Mouse (Mus musculus): Measurements from ENCODE around the gene Psmb5. TPM values are rescaled to one million over a fixed set of nuclear protein-coding genes. Genes with fewer than 3 reads are reported as not detected.

Gene Psmb5
- polyA plus RNA-seq, 1 experiment: 257 TPM

DNA sequence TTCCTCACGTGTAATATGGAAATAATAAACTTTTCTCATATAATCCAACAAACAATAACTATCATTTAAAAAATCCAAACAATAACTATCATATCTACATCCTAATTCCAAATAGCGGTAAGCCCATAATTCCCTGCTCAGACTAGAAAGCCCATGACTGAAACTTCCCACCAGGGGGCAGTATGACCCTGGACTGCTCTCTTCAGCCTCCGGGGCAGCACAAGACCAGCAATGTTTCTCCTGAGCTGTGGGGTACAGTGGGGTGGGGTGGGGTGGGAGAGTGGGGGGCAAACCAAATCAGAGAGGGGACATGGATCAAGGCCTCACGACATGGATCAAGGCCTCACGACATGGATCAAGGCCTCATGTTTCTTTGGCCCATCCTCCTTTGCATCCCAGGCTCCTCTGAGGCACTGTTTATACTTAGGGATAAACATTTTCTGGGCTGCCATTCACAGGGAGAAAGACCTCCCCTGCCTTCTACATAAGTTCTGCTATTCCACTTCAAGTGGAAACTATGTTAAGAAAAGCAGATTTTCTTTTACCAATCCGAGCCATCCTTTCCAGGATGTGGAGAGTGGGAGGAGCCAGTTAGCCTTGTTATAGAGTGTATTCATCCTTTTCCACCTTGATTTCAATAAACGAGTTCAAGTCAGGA, 34.0 kb downstream of the Psmb5 start:
- TF ChIP-seq CTCF (IDR thresholded peaks at IDR 0.05; ENCODE audit: borderline replicate concordance, extremely low read depth, insufficient read depth, insufficient read length) (peak; percentile 72; the same call in 1 of the 2 replicates), POLR2A (IDR thresholded peaks at IDR 0.05; ENCODE audit: borderline replicate concordance, extremely low read depth, insufficient read depth, insufficient read length, poor library complexity, severe bottlenecking) (no peak)
- DNase-seq (ENCODE audit: low read depth): peak; percentile 73

DNA sequence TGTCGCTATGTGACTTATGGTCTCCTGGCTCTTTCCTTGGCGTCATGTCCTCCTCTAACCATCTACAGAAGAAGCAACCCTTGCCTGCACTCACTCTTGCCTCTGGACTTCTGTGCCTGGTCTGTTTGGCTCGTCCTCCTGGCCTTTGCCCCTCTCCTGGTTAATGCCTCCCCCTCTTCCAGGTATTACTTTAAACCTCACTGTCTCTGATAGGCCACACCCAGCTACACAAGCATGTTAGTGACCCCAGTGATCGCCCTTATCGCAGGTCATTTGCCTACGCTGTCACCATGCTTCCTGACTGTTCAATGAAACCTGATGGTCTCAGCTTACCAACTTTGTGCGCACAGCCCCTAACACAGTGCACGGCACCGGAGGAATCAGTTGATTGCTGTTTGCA, 35.3 kb downstream of the Psmb5 start:
- no peak for TF ChIP-seq CTCF (IDR thresholded peaks at IDR 0.05; ENCODE audit: borderline replicate concordance, extremely low read depth, insufficient read depth, insufficient read length)
- no peak for TF ChIP-seq POLR2A (IDR thresholded peaks at IDR 0.05; ENCODE audit: borderline replicate concordance, extremely low read depth, insufficient read depth, insufficient read length, poor library complexity, severe bottlenecking)
- DNase-seq (ENCODE audit: low read depth): no peak

DNA sequence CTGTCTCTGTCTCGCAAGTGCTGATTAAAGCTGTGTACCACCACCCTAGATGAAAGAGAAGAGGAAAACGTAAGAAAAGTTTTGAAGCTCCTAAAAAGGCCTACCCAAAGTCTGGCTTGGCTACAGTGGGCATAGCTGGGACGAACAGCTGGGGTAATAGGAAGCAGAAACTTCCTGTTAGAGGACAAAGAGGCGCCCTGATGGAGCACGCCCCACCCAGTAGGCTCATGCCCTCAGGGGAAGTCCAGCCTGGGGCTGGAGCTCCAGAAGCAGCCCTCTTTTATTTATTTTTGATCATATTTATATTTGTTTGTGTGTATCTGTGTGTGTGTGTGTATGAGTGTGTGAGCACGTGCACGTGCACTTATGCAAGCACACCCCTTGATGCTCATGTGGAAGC, 38.2 kb downstream of the Psmb5 start:
- no peak for DNase-seq (ENCODE audit: low read depth)
- TF ChIP-seq POLR2A (IDR thresholded peaks at IDR 0.05; ENCODE audit: borderline replicate concordance, extremely low read depth, insufficient read depth, insufficient read length, poor library complexity, severe bottlenecking): no peak

DNA sequence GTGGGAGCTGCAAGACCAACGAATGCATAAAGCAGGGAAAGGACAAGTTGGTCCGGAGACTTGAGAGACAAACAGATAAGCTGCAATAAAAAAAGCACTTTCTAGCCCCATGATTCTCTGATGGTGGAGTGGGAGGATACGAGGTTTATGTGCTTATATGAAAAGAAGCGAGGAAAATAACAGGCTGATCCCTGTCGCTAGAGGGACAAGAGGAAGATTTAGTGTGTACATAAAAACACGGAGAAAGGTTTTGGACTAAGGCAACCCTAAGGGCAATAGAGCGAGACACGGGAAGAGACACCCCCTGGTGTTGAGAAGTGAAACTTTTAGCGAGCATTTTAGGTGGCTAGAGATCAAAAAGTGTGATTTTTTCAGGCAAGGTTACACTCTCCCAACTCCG, 39.8 kb downstream of the Psmb5 start:
- TF ChIP-seq POLR2A (IDR thresholded peaks at IDR 0.05; ENCODE audit: borderline replicate concordance, extremely low read depth, insufficient read depth, insufficient read length, poor library complexity, severe bottlenecking) (no peak), CTCF (IDR thresholded peaks at IDR 0.05; ENCODE audit: borderline replicate concordance, extremely low read depth, insufficient read depth, insufficient read length) (peak; percentile 46; the same call in 1 of the 2 replicates)
- DNase-seq (ENCODE audit: low read depth): peak; percentile 74

DNA sequence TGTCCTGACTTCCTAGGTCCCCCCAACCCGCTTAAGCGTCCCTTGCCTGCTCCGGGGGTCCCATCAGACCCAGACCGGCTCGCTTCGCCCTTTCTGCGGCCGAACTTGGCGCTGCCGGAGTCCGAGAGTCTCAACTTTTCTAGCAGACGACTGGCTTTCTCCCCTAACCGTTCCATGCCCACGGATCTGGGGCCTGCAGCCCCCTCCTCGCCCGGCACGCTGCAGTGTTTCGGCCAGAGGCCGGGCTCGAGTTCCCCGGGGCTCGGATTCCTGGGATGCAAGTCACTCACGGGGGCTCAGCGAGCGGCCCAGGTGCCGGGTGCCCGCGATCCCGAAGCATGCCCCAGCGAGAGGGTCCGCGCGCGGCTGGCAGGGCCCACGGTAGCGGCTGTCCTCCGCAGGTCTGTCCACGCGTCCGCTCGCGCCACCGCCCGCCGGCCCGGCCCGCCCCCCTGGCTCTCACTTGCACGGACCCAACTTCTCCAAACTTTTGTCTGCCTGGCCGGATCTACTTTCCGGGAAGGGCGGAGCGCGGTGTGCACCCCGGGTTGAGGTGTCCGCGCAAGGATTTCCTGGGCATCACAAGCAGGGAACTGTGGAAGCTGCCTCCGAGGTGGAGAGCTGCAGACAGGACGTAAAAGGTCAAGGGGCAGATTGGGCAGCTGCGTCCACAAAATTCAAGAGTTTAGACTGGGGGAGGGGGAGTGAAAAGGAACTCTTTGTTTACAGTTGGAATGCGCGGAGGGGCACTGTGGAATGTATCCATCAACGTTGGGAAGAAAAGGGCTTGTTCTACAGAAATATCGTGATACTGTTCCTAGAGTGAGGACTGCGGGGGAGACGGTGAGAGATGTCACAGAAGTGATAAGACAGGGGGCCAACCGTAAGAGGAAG, 40.5 kb downstream of the Psmb5 start, which contains the start of gene Ajuba:
TSS of gene Ajuba (minus strand) at position 470 of the 894 bp plus-strand sequence.
- no peak for TF ChIP-seq CTCF (IDR thresholded peaks at IDR 0.05; ENCODE audit: borderline replicate concordance, extremely low read depth, insufficient read depth, insufficient read length)
- TF ChIP-seq POLR2A (IDR thresholded peaks at IDR 0.05; ENCODE audit: borderline replicate concordance, extremely low read depth, insufficient read depth, insufficient read length, poor library complexity, severe bottlenecking): peak; percentile 88
- peak; percentile 96 for DNase-seq (ENCODE audit: low read depth)

DNA sequence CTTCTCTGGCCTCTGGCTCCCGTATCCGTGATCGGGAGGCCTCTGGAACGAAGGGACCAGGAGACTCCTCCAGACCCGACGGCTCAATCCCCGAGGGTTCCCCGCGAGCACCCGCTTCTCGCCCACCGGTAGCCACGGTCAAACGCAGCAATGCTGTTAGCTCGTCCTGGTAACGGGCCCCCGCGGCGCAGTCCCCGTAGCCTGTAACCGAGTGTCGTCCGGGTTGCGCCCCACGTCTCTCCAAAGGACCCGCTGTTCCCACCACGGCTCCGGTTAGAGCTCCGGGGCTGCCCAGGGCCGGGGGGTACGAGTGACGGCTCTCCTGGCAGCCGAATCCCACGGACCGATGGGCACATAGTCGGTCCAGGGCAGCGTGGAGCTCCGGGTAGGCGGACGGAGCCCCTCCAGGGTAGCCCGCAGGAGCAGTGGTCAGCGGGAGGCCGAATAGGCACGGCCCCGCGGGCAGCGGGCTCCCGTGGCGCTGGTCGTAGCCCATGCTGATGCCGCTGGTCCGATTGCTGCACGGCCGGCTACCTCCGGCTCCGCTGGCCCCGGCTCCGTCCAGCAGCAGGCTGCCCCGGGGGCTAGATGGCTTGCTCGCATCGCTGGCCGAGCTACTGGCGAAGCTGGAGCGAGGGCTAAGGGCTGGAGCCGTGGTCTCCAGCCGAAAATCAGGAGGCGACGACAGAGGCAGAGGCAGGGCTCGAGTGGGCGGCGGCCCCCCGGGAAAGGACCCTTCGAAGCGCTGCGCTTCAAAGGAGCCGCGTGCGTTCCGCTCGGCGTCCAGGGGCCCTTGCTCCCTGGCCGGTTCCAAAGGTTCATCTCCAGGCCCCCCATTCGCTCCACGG, 41.4 kb downstream of the Psmb5 start:
- DNase-seq (ENCODE audit: low read depth): peak; percentile 31
- TF ChIP-seq CTCF (IDR thresholded peaks at IDR 0.05; ENCODE audit: borderline replicate concordance, extremely low read depth, insufficient read depth, insufficient read length) (no peak), POLR2A (IDR thresholded peaks at IDR 0.05; ENCODE audit: borderline replicate concordance, extremely low read depth, insufficient read depth, insufficient read length, poor library complexity, severe bottlenecking) (no peak)

DNA sequence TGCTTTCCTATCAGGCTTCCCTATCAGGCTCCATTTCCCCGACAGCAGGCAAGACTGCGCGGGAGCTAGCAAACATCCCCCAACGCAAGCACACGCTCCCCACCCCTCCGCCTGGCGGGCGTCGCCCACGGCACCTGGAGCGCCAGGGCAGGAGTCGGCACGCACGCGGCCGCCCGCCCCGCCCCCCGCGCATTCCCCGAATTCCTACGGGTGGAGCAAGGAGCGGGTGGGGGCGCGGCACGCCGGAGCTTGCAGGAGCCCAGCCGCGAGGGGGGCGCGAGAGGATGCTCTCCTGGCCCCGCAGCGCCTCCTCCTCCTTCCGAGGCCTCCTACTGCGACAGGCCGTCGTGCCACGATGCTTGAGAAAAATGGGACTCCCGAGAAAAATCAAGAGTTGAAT, 42.2 kb downstream of the Psmb5 start:
- no peak for TF ChIP-seq CTCF (IDR thresholded peaks at IDR 0.05; ENCODE audit: borderline replicate concordance, extremely low read depth, insufficient read depth, insufficient read length)
- TF ChIP-seq POLR2A (IDR thresholded peaks at IDR 0.05; ENCODE audit: borderline replicate concordance, extremely low read depth, insufficient read depth, insufficient read length, poor library complexity, severe bottlenecking): no peak
- peak; percentile 83 for DNase-seq (ENCODE audit: low read depth)

DNA sequence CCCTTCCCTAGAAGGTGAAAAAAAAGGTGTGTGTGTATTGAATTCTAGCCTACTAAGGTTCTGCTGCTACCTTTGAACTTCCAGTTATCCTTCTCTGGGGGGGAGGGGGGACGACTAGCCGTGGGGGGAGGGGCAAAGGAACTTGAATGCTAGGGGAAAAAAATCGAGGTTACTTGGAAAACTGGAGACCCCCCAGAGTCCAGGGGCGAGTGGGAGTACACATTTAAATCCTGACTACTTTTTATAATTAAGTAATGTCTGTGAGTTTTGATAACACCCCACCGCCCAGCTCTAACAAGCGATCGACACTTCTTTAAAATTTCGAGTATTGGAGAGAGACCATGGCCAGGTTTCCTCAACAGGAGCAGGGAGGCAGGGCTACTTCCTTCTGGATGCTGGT, 42.8 kb downstream of the Psmb5 start:
- TF ChIP-seq CTCF (IDR thresholded peaks at IDR 0.05; ENCODE audit: borderline replicate concordance, extremely low read depth, insufficient read depth, insufficient read length) (no peak), POLR2A (IDR thresholded peaks at IDR 0.05; ENCODE audit: borderline replicate concordance, extremely low read depth, insufficient read depth, insufficient read length, poor library complexity, severe bottlenecking) (no peak)
- no peak for DNase-seq (ENCODE audit: low read depth)

DNA sequence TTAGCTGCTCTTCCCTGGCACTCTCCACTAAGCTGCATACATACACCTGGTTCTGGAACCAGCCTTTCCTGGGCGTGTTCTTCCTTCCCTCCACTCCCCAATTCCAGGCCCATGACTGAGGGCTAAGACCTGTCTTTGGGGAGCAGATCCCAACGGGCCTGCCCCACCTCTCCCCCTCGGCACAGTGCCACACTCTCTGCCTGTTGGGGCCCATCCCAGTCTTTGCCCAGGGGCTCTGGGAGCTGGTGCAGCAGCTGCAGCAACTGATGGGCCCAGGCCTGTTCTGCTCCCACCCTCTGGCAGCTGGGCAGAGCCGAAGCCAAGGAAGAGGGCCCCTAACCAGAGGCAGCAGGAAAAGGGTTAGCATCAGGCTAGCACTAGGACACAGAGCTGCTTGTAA, 43.6 kb downstream of the Psmb5 start:
- DNase-seq (ENCODE audit: low read depth): peak; percentile 67
- no peak for TF ChIP-seq CTCF (IDR thresholded peaks at IDR 0.05; ENCODE audit: borderline replicate concordance, extremely low read depth, insufficient read depth, insufficient read length)
- no peak for TF ChIP-seq POLR2A (IDR thresholded peaks at IDR 0.05; ENCODE audit: borderline replicate concordance, extremely low read depth, insufficient read depth, insufficient read length, poor library complexity, severe bottlenecking)

DNA sequence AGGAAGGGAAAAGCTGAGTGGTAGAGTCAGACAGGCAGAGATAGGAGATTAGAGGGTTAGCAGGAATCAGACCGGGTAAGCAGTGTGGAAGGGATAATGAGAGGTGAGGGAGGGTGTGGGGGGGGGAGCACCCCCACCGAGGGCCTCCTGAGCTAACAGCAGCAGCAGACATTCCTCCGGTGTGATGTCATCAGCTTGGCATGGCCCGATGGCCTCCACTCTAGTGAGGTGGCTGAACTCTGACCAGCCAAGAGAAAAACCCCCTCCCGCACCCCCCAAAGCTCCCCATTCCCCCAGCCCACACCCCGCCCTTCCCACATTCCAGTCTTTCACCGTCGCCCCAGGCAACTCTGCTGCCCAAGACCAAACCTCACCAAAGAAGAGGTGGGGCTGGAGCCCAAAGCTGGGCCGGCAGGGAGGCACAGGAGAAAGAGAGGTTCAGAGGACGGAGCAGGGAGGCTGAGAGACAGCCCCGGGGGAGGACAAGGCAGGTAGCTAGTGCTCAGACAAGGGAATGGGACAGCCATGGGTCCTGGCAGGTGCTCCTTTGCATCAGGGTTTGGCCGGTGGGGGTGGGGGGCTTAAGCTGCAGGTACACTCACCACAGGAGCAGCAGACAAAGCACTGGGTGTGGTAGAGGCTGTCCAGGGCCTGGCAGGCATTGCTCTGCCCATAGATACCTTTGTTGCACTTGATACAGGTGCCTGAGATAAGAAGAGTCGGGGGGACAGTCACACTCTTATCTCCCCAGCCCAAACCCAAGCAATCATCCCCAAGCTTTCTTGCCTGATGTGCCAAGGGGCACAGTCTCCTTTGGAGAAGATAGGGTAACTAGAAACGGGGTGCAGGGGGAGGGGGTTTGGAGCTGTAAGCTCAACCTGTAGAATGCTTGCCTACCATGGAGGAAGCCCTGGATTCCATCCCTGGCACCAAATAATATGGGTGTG, 44.8 kb downstream of the Psmb5 start:
- DNase-seq (ENCODE audit: low read depth): peak; percentile 93
- TF ChIP-seq POLR2A (IDR thresholded peaks at IDR 0.05; ENCODE audit: borderline replicate concordance, extremely low read depth, insufficient read depth, insufficient read length, poor library complexity, severe bottlenecking) (no peak), CTCF (IDR thresholded peaks at IDR 0.05; ENCODE audit: borderline replicate concordance, extremely low read depth, insufficient read depth, insufficient read length) (no peak)
